Mouse (Mus musculus): ENCODE measurements at regions not wholly inside any gene's neighbourhood (a gene's known extent, or its start where the extent isn't known, plus 50 kb on each side); places are given as distances from the start of the nearest gene placed in this dataset.

DNA sequence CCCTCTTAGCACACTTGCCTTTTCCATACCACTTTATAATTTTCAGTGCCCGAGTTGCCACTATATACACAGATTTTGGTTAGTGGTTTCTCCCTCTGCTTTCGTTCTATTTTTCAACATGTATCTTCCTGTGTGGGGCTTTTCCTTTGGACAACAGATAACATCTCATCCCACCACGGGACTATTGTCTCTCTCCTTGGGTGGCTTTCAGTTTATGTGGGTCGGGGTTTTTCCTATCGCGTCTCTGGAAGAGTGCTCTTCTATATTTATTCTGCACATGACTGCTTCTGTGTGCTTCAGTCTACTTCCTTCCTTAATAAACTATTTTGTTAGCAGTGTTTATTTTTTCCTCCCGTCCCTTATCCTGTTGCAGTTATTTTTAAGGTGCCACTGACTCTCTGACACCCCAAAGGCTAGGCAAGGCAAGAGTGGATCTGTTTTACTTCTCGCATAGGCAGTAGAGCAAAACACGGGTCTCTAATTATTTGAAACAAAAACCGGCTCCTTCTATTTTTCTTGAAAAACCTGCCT lies 105.4 kb downstream of the Tmco5 start:
- ATAC-seq (ENCODE audit: extremely low read depth, insufficient number of reproducible peaks, low FRiP score, poor library complexity, severe bottlenecking), result no peak
- Histone ChIP-seq H3K27me3 (ENCODE audit: insufficient read depth, low read length) (no peaks in the 10 kb centered on the region), H3K9me3 (replicated peaks) (peaks cover 4% of the 10 kb centered on the region), H3K36me3 (replicated peaks) (no peaks in the 10 kb centered on the region), H3K4me3 (ENCODE audit: low read depth, low read length) (no peak overlapping the region), H3K4me1 (ENCODE audit: insufficient read depth, low read depth, low read length) (peaks cover 32% of the 10 kb centered on the region)
- DNase-seq (ENCODE audit: low spot score), result no peak
- TF ChIP-seq TAL1 (conservative IDR thresholded peaks at IDR 0.05; ENCODE audit: low read depth, low read length) (no peak), GATA1 (IDR thresholded peaks at IDR 0.05; ENCODE audit: borderline replicate concordance, low read length) (no peak), GATA2 (IDR thresholded peaks at IDR 0.05; ENCODE audit: borderline replicate concordance, low read depth, low read length) (no peak), CTCF (IDR thresholded peaks at IDR 0.05; ENCODE audit: low read depth, low read length) (no peak), POLR2AphosphoS5 (IDR thresholded peaks at IDR 0.05; ENCODE audit: insufficient replicate concordance, low read depth, low read length) (no peak)

DNA sequence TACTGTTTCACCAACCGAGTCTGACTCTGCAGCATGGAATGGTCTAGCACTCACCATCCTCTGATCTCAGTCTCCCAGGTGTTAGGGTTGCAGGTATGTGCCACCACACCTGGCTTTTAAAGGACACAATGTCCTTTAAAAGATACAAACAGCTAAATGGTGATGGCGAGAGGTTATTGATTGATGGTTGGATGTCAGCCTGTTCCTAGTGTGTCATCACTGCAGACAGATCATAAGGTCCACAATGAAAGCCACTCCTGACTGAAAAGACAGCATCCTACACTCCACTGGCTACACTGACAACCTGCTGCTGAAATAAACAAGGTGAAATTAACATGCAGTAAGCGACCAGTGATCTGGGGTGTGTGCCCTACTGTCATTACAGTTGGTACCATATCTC lies 106.1 kb downstream of the Tmco5 start:
- H3K36me3 ChIP-seq (replicated peaks), result no peaks in the 10 kb centered on the region
- no peak for DNase-seq (ENCODE audit: low spot score)
- H3K4me1 ChIP-seq (ENCODE audit: insufficient read depth, low read depth, low read length), result peaks cover 36% of the 10 kb centered on the region
- peaks cover 4% of the 10 kb centered on the region for H3K9me3 ChIP-seq (replicated peaks)
- TF ChIP-seq GATA2 (IDR thresholded peaks at IDR 0.05; ENCODE audit: borderline replicate concordance, low read depth, low read length) (no peak), GATA1 (IDR thresholded peaks at IDR 0.05; ENCODE audit: borderline replicate concordance, low read length) (no peak), CTCF (IDR thresholded peaks at IDR 0.05; ENCODE audit: low read depth, low read length) (no peak), TAL1 (conservative IDR thresholded peaks at IDR 0.05; ENCODE audit: low read depth, low read length) (no peak), POLR2AphosphoS5 (IDR thresholded peaks at IDR 0.05; ENCODE audit: insufficient replicate concordance, low read depth, low read length) (no peak)
- no peak for ATAC-seq (ENCODE audit: extremely low read depth, insufficient number of reproducible peaks, low FRiP score, poor library complexity, severe bottlenecking)
- H3K27me3 ChIP-seq (ENCODE audit: insufficient read depth, low read length), result no peaks in the 10 kb centered on the region
- no peak overlapping the region for H3K4me3 ChIP-seq (ENCODE audit: low read depth, low read length)

DNA sequence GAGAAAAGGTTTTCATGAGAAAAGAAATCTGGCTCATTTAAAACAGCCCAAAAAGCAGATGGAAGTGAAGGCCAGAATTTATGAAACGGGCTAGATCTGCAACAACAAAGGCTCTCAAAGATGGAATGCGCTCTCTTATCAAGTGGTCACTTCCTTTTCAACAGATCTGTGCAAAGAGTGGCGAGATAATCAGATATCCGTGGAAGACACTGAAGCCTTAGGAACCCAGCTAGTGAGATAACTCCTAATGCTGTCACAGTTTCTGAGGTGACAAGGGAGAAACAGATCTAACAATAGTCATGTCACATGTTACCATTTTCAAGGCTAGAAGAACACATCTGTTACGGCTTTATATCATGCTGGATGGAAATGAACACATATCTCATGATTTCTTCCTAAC lies 107.1 kb downstream of the Tmco5 start:
- ATAC-seq (ENCODE audit: extremely low read depth, insufficient number of reproducible peaks, low FRiP score, poor library complexity, severe bottlenecking), result peak; percentile 74
- no peak for TF ChIP-seq CTCF (IDR thresholded peaks at IDR 0.05; ENCODE audit: low read depth, low read length)
- TF ChIP-seq GATA1 (IDR thresholded peaks at IDR 0.05; ENCODE audit: borderline replicate concordance, low read length), result no peak
- TF ChIP-seq GATA2 (IDR thresholded peaks at IDR 0.05; ENCODE audit: borderline replicate concordance, low read depth, low read length), result no peak
- no peak for TF ChIP-seq TAL1 (conservative IDR thresholded peaks at IDR 0.05; ENCODE audit: low read depth, low read length)
- no peak for TF ChIP-seq POLR2AphosphoS5 (IDR thresholded peaks at IDR 0.05; ENCODE audit: insufficient replicate concordance, low read depth, low read length)
- H3K27me3 ChIP-seq (ENCODE audit: insufficient read depth, low read length), result no peaks in the 10 kb centered on the region
- H3K36me3 ChIP-seq (replicated peaks), result no peaks in the 10 kb centered on the region
- H3K4me3 ChIP-seq (ENCODE audit: low read depth, low read length), result no peak overlapping the region
- peaks cover 4% of the 10 kb centered on the region for H3K9me3 ChIP-seq (replicated peaks)
- DNase-seq (ENCODE audit: low spot score), result no peak
- peaks cover 36% of the 10 kb centered on the region for H3K4me1 ChIP-seq (ENCODE audit: insufficient read depth, low read depth, low read length)

DNA sequence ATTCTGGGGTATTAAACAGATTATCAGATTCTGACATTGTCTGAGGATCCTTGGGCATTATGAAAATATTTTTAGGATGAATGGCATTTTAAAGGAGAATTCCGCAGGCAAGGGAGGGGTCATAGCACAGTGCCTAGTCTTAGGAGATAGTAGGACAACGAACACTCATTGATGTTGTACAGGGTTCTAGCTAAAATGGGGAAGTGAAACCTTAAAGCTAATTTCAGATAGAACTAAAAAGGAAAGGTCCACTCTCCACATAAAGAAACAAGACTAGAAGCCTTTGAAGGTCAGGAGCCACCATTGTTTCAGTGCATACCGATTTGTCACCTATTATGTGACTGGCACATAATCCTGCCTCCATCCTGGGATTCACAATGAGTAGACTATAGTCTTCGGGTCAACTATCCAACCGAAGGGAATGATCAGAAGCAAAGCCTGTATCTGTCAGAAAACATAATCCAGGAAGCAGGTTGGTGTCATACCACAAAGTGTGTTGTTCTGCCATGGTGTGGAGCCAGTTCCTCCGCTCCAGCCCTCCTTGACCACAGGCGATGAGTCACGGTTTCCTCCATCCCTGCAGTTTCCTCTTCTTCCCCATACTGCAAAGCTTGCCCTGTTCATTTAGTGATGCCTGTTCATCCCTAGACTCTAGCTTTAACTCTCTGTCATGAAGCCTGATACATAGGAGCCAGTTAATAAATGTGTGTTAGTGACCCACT lies 110.6 kb downstream of the Tmco5 start:
- H3K9me3 ChIP-seq (replicated peaks), result no peaks in the 10 kb centered on the region
- no peaks in the 10 kb centered on the region for H3K27me3 ChIP-seq (ENCODE audit: insufficient read depth, low read length)
- DNase-seq (ENCODE audit: low spot score) (no peak), ATAC-seq (ENCODE audit: extremely low read depth, insufficient number of reproducible peaks, low FRiP score, poor library complexity, severe bottlenecking) (0 out of 2 replicates have a peak, but pooled peaks have one; percentile 19)
- peaks cover 65% of the 10 kb centered on the region for H3K4me1 ChIP-seq (ENCODE audit: insufficient read depth, low read depth, low read length)
- TF ChIP-seq GATA2 (IDR thresholded peaks at IDR 0.05; ENCODE audit: borderline replicate concordance, low read depth, low read length) (no peak), GATA1 (IDR thresholded peaks at IDR 0.05; ENCODE audit: borderline replicate concordance, low read length) (no peak), CTCF (IDR thresholded peaks at IDR 0.05; ENCODE audit: low read depth, low read length) (no peak), POLR2AphosphoS5 (IDR thresholded peaks at IDR 0.05; ENCODE audit: insufficient replicate concordance, low read depth, low read length) (no peak), TAL1 (conservative IDR thresholded peaks at IDR 0.05; ENCODE audit: low read depth, low read length) (no peak)
- no peaks in the 10 kb centered on the region for H3K36me3 ChIP-seq (replicated peaks)
- no peak overlapping the region for H3K4me3 ChIP-seq (ENCODE audit: low read depth, low read length)

DNA sequence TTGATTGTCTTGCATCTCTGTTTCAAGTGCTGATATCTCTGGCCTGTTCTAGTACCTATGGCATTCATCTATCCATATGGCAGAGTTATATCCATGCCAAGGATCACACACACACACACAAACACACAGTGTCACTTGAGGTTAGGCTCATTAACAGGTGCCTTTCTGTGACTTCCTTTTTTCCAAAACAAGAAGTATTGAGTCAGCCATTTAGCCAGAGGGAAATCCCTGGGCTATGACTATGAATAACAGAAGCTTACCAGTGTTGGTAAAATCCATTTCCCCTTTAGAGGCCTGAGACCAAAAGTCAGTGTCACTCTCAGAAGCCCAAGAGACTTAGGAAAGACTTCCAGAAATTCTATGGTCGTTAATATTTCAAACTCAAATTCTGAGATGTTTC lies 111.6 kb downstream of the Tmco5 start:
- ATAC-seq (ENCODE audit: extremely low read depth, insufficient number of reproducible peaks, low FRiP score, poor library complexity, severe bottlenecking) (no peak), DNase-seq (ENCODE audit: low spot score) (no peak)
- no peaks in the 10 kb centered on the region for H3K9me3 ChIP-seq (replicated peaks)
- H3K27me3 ChIP-seq (ENCODE audit: insufficient read depth, low read length), result no peaks in the 10 kb centered on the region
- no peak overlapping the region for H3K4me3 ChIP-seq (ENCODE audit: low read depth, low read length)
- TF ChIP-seq GATA1 (IDR thresholded peaks at IDR 0.05; ENCODE audit: borderline replicate concordance, low read length) (no peak), GATA2 (IDR thresholded peaks at IDR 0.05; ENCODE audit: borderline replicate concordance, low read depth, low read length) (no peak), POLR2AphosphoS5 (IDR thresholded peaks at IDR 0.05; ENCODE audit: insufficient replicate concordance, low read depth, low read length) (no peak), TAL1 (conservative IDR thresholded peaks at IDR 0.05; ENCODE audit: low read depth, low read length) (no peak), CTCF (IDR thresholded peaks at IDR 0.05; ENCODE audit: low read depth, low read length) (no peak)
- no peaks in the 10 kb centered on the region for H3K36me3 ChIP-seq (replicated peaks)
- H3K4me1 ChIP-seq (ENCODE audit: insufficient read depth, low read depth, low read length), result peaks cover 70% of the 10 kb centered on the region

DNA sequence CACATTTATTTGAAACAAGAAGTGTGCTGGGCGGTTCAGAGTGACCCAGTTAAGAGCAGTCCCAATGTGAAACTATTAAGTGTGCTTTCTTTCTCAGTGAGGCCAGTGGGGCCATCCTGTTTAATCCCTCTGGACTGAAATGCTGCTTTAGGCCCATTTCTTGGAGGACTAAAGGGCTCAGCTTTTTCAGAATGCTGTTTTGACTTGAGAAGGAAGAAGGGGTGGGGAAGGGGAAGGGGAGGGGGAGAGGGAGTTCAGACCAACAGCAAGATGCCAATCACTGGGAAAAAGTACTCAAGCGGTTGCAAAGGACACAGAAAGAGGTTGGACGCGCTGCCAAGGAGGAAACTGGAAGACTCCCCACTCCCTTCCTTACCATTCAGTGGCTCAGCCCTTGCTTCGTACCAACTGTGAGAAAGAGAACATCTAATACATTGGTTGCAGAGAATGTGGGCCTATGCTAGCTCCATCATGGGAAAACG lies 113.1 kb downstream of the Tmco5 start:
- H3K4me1 ChIP-seq (ENCODE audit: insufficient read depth, low read depth, low read length), result peaks cover 74% of the 10 kb centered on the region
- H3K27me3 ChIP-seq (ENCODE audit: insufficient read depth, low read length), result no peaks in the 10 kb centered on the region
- TF ChIP-seq POLR2AphosphoS5 (IDR thresholded peaks at IDR 0.05; ENCODE audit: insufficient replicate concordance, low read depth, low read length), result no peak
- no peak for TF ChIP-seq GATA2 (IDR thresholded peaks at IDR 0.05; ENCODE audit: borderline replicate concordance, low read depth, low read length)
- no peaks in the 10 kb centered on the region for H3K9me3 ChIP-seq (replicated peaks)
- ATAC-seq (ENCODE audit: extremely low read depth, insufficient number of reproducible peaks, low FRiP score, poor library complexity, severe bottlenecking), result no peak
- DNase-seq (ENCODE audit: low spot score), result no peak
- H3K36me3 ChIP-seq (replicated peaks), result no peaks in the 10 kb centered on the region
- peak overlapping the region; percentile 10; the same call in 1 of the 2 replicates for H3K4me3 ChIP-seq (ENCODE audit: low read depth, low read length)
